Mouse (Mus musculus): ENCODE results near the gene Plekha6.

The Plekha6 gene

GRCm38 (mm10) chr1:133250761-133251160, 86.8 kb downstream of the Plekha6 start:
- no peak for DNase-seq

GRCm38 (mm10) chr1:133251625-133252034, 87.6 kb downstream of the Plekha6 start:
- DNase-seq = peak; percentile 91

- DNase-seq = no peak
These were observed 88.2 kb downstream of the Plekha6 start for GRCm38 (mm10) chr1:133252251-133252650.

- DNase-seq = no peak
These were observed 89.0 kb downstream of the Plekha6 start for GRCm38 (mm10) chr1:133252801-133253531.

GRCm38 (mm10) chr1:133253532-133253866, 89.5 kb downstream of the Plekha6 start:
- no peak for DNase-seq

GRCm38 (mm10) chr1:133254226-133254625, 90.2 kb downstream of the Plekha6 start:
- no peak for DNase-seq

- peak; percentile 84 for DNase-seq
These were observed 91.1 kb downstream of the Plekha6 start for GRCm38 (mm10) chr1:133254856-133255764.

- DNase-seq = no peak
These were observed 91.8 kb downstream of the Plekha6 start for GRCm38 (mm10) chr1:133255776-133256175.

GRCm38 (mm10) chr1:133256347-133256746, 92.3 kb downstream of the Plekha6 start:
- no peak for DNase-seq

GRCm38 (mm10) chr1:133258694-133259093, 94.7 kb downstream of the Plekha6 start:
- no peak for DNase-seq

- DNase-seq = no peak
These were observed 98.6 kb downstream of the Plekha6 start for GRCm38 (mm10) chr1:133262628-133263027.

GRCm38 (mm10) chr1:133263134-133263533, 99.1 kb downstream of the Plekha6 start:
- no peak for DNase-seq

- peak; percentile 33 for DNase-seq
These were observed 100.4 kb downstream of the Plekha6 start for GRCm38 (mm10) chr1:133264367-133264766.

- peak; percentile 83 for DNase-seq
These were observed 101.2 kb downstream of the Plekha6 start for GRCm38 (mm10) chr1:133265114-133265766.

GRCm38 (mm10) chr1:133267094-133267493, 103.1 kb downstream of the Plekha6 start:
- DNase-seq = peak; percentile 35

- DNase-seq = peak; percentile 27
These were observed 103.9 kb downstream of the Plekha6 start for GRCm38 (mm10) chr1:133267813-133268492.

- no peak for DNase-seq
These were observed 104.5 kb downstream of the Plekha6 start for GRCm38 (mm10) chr1:133268503-133268902.

- DNase-seq = no peak
These were observed 106.3 kb downstream of the Plekha6 start for GRCm38 (mm10) chr1:133270336-133270735.

- DNase-seq = no peak
These were observed 110.2 kb downstream of the Plekha6 start for GRCm38 (mm10) chr1:133274163-133274562.

GRCm38 (mm10) chr1:133276983-133277382, 113.0 kb downstream of the Plekha6 start:
- DNase-seq = no peak

GRCm38 (mm10) chr1:133278539-133278938, 114.5 kb downstream of the Plekha6 start:
- DNase-seq = no peak

GRCm38 (mm10) chr1:133278946-133279631, 115.1 kb downstream of the Plekha6 start:
- DNase-seq = no peak
